Mouse (Mus musculus): Measurements from ENCODE around the gene Fzd2. TPM values are rescaled to one million over a fixed set of nuclear protein-coding genes. Genes with fewer than 3 reads are reported as not detected.
"Not testable (repeated sequence)": the region's sequence is repeated elsewhere in the genome, so short reads cannot be mapped to it uniquely, and the experiment has no call there.

Gene Fzd2
- total and polyA plus RNA-seq, 3 experiments: 2.0 to 23.1 (median 9.3) TPM

- DNase-seq: no peak
Observed at GRCm38 (mm10) chr11:102581281-102582015, 22.7 kb upstream of the Fzd2 start.

- DNase-seq: no peak
Observed at GRCm38 (mm10) chr11:102582016-102582610, 22.1 kb upstream of the Fzd2 start.

GRCm38 (mm10) chr11:102582736-102583135, 21.5 kb upstream of the Fzd2 start:
- no peak for DNase-seq

GRCm38 (mm10) chr11:102586445-102587130, 17.6 kb upstream of the Fzd2 start:
- DNase-seq: no peak

- DNase-seq: no peak
Observed at GRCm38 (mm10) chr11:102587554-102587953, 16.6 kb upstream of the Fzd2 start.

- no peak for DNase-seq
Observed at GRCm38 (mm10) chr11:102595341-102595820, 8.8 kb upstream of the Fzd2 start.

GRCm38 (mm10) chr11:102599912-102600311, 4.3 kb upstream of the Fzd2 start:
- DNase-seq: no peak

GRCm38 (mm10) chr11:102602816-102603495, 1.2 kb upstream of the Fzd2 start:
- no peak for DNase-seq

- DNase-seq: peak; percentile 64
Observed at GRCm38 (mm10) chr11:102603496-102603850, 723 bp upstream of the Fzd2 start.

GRCm38 (mm10) chr11:102604777-102605552, 769 bp downstream of the Fzd2 start:
- peak; percentile 65 for DNase-seq

- peak; percentile 11 for DNase-seq
Observed at GRCm38 (mm10) chr11:102605553-102606416, 1.6 kb downstream of the Fzd2 start.

GRCm38 (mm10) chr11:102606751-102607171, 2.6 kb downstream of the Fzd2 start:
- DNase-seq: no peak

- DNase-seq: not testable (repeated sequence)
Observed at GRCm38 (mm10) chr11:102607201-102607600, 3.0 kb downstream of the Fzd2 start.

GRCm38 (mm10) chr11:102607686-102608548, 3.7 kb downstream of the Fzd2 start:
- DNase-seq: no peak

GRCm38 (mm10) chr11:102608691-102609090, 4.5 kb downstream of the Fzd2 start:
- no peak for DNase-seq

- DNase-seq: no peak
Observed at GRCm38 (mm10) chr11:102609483-102609882, 5.3 kb downstream of the Fzd2 start.

GRCm38 (mm10) chr11:102610260-102610659, 6.1 kb downstream of the Fzd2 start:
- DNase-seq: no peak

GRCm38 (mm10) chr11:102610675-102611316, 6.6 kb downstream of the Fzd2 start:
- no peak for DNase-seq

- no peak for DNase-seq
Observed at GRCm38 (mm10) chr11:102611317-102611705, 7.1 kb downstream of the Fzd2 start.
